Mouse (Mus musculus) adrenal gland (tissue): ENCODE results near the gene Ppp2r5d.

Source experiments
- intact Hi-C: fragments of 180-260 bp; cut with DNase I; formaldehyde crosslinking; loops from one replicate; pipeline ENCODE4 v1.15.1; 2025
- long read RNA-seq, 2 experiments: library from polyadenylated mRNA; unstranded; transcript quantifications; one replicate each; pipeline ENCODE4 v2.0.0; 2020; ENCODE audit warnings: borderline replicate concordance in 1 of 2; ENCODE audit not compliant: insufficient replicate concordance in 1 of 2

Ppp2r5d gene
- long read RNA-seq, experiment 1, transcript Ppp2r5d-201 (15 exons, 2,926 nt), result major isoform, 6 of 12 reads
- long read RNA-seq, experiment 1, partial matches to known transcripts, result 3 of 12 reads
- long read RNA-seq, experiment 1, other reads (novel, unspliced or antisense), result 1 of 12 reads
- long read RNA-seq, experiment 2, transcript Ppp2r5d-201 (15 exons, 2,926 nt), result major isoform, 9 of 14 reads
- long read RNA-seq, experiment 2, partial matches to known transcripts, result 3 of 14 reads
- long read RNA-seq, experiment 2, other reads (novel, unspliced or antisense), result 0 of 14 reads

- intact Hi-C loops, result loop anchor here (10.0 kb wide), 1 partner anchor 50 kb away; the partner anchor contains the start of gene Cul7
These were observed at the start of gene Ppp2r5d for GRCm38 (mm10) chr17:46704887-46705835. Gene Ppp2r5d, minus strand, starts transcription at chr17:46705111.

GRCm38 (mm10) chr17:46751794-46752556 lies 47.1 kb upstream of the Ppp2r5d start, which contains the start of gene Cnpy3:
Gene Cnpy3, minus strand, starts transcription at chr17:46752214.
- intact Hi-C loops, result no loop called here

GRCm38 (mm10) chr17:46751056-46751793 lies 46.3 kb upstream of the Ppp2r5d start:
- intact Hi-C loops, result no loop called here

GRCm38 (mm10) chr17:46750580-46750979 lies 45.7 kb upstream of the Ppp2r5d start:
- intact Hi-C loops, result no loop called here

- intact Hi-C loops, result no loop called here
These were observed 44.4 kb upstream of the Ppp2r5d start for GRCm38 (mm10) chr17:46749282-46749681.

GRCm38 (mm10) chr17:46747806-46748205 lies 42.9 kb upstream of the Ppp2r5d start:
- intact Hi-C loops, result no loop called here

- intact Hi-C loops, result no loop called here
These were observed 42.3 kb upstream of the Ppp2r5d start for GRCm38 (mm10) chr17:46747234-46747633.

- intact Hi-C loops, result no loop called here
These were observed 40.6 kb upstream of the Ppp2r5d start for GRCm38 (mm10) chr17:46745506-46745905.

- intact Hi-C loops, result no loop called here
These were observed 38.1 kb upstream of the Ppp2r5d start for GRCm38 (mm10) chr17:46742986-46743385.

GRCm38 (mm10) chr17:46741305-46741704 lies 36.4 kb upstream of the Ppp2r5d start:
- intact Hi-C loops, result no loop called here

- intact Hi-C loops, result no loop called here
These were observed 31.2 kb upstream of the Ppp2r5d start for GRCm38 (mm10) chr17:46736160-46736559.

- intact Hi-C loops, result no loop called here
These were observed 30.4 kb upstream of the Ppp2r5d start for GRCm38 (mm10) chr17:46735287-46735686.

- intact Hi-C loops, result no loop called here
These were observed 29.1 kb upstream of the Ppp2r5d start for GRCm38 (mm10) chr17:46734055-46734454.

GRCm38 (mm10) chr17:46728904-46729318 lies 24.0 kb upstream of the Ppp2r5d start, which contains the start of gene Gnmt:
Gene Gnmt, minus strand, starts transcription at chr17:46729168.
- intact Hi-C loops, result no loop called here

GRCm38 (mm10) chr17:46728496-46728895 lies 23.6 kb upstream of the Ppp2r5d start:
- intact Hi-C loops, result no loop called here

GRCm38 (mm10) chr17:46728021-46728420 lies 23.1 kb upstream of the Ppp2r5d start:
- intact Hi-C loops, result no loop called here

- intact Hi-C loops, result no loop called here
These were observed 22.4 kb upstream of the Ppp2r5d start for GRCm38 (mm10) chr17:46727271-46727670.

GRCm38 (mm10) chr17:46725731-46726645 lies 21.1 kb upstream of the Ppp2r5d start:
- intact Hi-C loops, result no loop called here

- intact Hi-C loops, result no loop called here
These were observed 20.4 kb upstream of the Ppp2r5d start for GRCm38 (mm10) chr17:46725273-46725672.
